Mouse (Mus musculus) midbrain, embryonic 15.5 days (tissue): ENCODE measurements around the gene Tmppe. TPM values are rescaled to one million over a fixed set of nuclear protein-coding genes. Genes with fewer than 3 reads are reported as not detected.

Experiments used
- ATAC-seq: fragments of 200-750 bp; cut with Nextera tagmentation; replicated peaks from 2 replicates; pipeline ENCODE4 v1.8.0; 2017; ENCODE audit warnings: moderate TSS enrichment
- H3K27ac ChIP-seq: fragments of 300-500 bp; sonication (generic); 2 replicates; pipeline ENCODE4 v1.5.1; 2015; ENCODE audit warnings: mild to moderate bottlenecking, inconsistent platforms
- H3K27me3 ChIP-seq: fragments of 300-500 bp; sonication (generic); replicated peaks from 2 replicates; pipeline ENCODE4 v1.6.1; 2015; ENCODE audit warnings: inconsistent platforms
- H3K36me3 ChIP-seq: fragments of 300-500 bp; sonication (generic); replicated peaks from 2 replicates; pipeline ENCODE4 v1.6.1; 2015; ENCODE audit warnings: inconsistent platforms
- H3K4me1 ChIP-seq: fragments of 300-500 bp; sonication (generic); 2 replicates; pipeline ENCODE4 v1.6.1; 2015; ENCODE audit warnings: inconsistent platforms
- H3K4me2 ChIP-seq: fragments of 300-500 bp; sonication (generic); 2 replicates; pipeline ENCODE4 v1.6.1; 2015; ENCODE audit warnings: inconsistent platforms, mild to moderate bottlenecking, moderate library complexity
- H3K4me3 ChIP-seq: fragments of 300-500 bp; sonication (generic); 2 replicates; pipeline ENCODE4 v1.5.1; 2015; ENCODE audit warnings: mild to moderate bottlenecking, inconsistent platforms
- H3K9ac ChIP-seq: fragments of 300-500 bp; sonication (generic); 2 replicates; pipeline ENCODE4 v1.6.1; 2015; ENCODE audit warnings: mild to moderate bottlenecking, inconsistent platforms
- H3K9me3 ChIP-seq: fragments of 300-500 bp; sonication (generic); 2 replicates; pipeline ENCODE4 v1.6.1; 2016; ENCODE audit warnings: inconsistent platforms
- WGBS: fragments of 180-500 bp; shearing (Covaris S2); methylation state at CpG from one replicate; pipeline ENCODE4 v1.1.7; 2015; ENCODE audit warnings: mixed read lengths; 5-methylcytosine and 5-hydroxymethylcytosine counted together
- polyA plus RNA-seq: library from polyadenylated mRNA; unstranded; fragments of >200 nt; fragmentation: Nextera tagmentation; extraction: Ambion mirVana; gene quantifications from 2 replicates; pipeline ENCODE4 v1.2.1, GENCODE M21; 2015

Gene Tmppe
- polyA plus RNA-seq, 1 experiment from 2014 or later: 11.0 TPM

DNA sequence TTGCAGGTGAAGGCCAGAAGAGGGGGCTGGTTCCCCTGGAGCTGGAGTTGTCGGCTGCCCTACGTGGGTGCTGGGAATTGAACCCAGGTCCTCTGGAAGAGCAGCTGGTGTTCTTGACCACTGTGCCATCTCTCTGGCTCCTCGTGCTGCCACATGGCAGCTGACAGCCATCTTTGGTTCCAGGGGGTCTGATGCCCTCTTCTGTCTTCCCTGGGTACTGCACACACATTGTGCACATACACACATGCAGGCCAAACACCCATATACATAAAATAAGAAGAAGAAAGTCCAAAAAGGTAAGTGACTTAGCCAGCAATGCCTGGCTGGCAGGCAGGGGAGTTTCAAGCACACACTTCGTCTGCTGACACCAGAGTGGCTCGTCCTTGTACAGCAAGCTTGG is 24.7 kb downstream of the Tmppe start:
- H3K27ac ChIP-seq: no peak overlapping the region
- no peaks in the 10 kb centered on the region for H3K4me1 ChIP-seq
- no peaks in the 10 kb centered on the region for H3K27me3 ChIP-seq
- H3K4me2 ChIP-seq: no peak overlapping the region
- H3K9me3 ChIP-seq: no peaks in the 10 kb centered on the region
- H3K9ac ChIP-seq: no peak overlapping the region
- peaks cover 6% of the 10 kb centered on the region; the same call in 1 of the 2 replicates for H3K36me3 ChIP-seq
- no peak overlapping the region for H3K4me3 ChIP-seq
- no peak for ATAC-seq
- WGBS: 95% methylated on average over 5 of the region's 5 CpGs

- ATAC-seq: no peak
- Histone ChIP-seq H3K4me1 (no peaks in the 10 kb centered on the region), H3K27ac (no peak overlapping the region), H3K9ac (no peak overlapping the region), H3K4me3 (no peak overlapping the region), H3K36me3 (peaks cover 6% of the 10 kb centered on the region; the same call in 1 of the 2 replicates), H3K4me2 (no peak overlapping the region), H3K27me3 (no peaks in the 10 kb centered on the region), H3K9me3 (no peaks in the 10 kb centered on the region)
- WGBS: 97% methylated on average over 5 of the region's 5 CpGs
Measured at GRCm38 (mm10) chr9:114426201-114426600, 25.3 kb downstream of the Tmppe start.

- Histone ChIP-seq H3K27me3 (no peaks in the 10 kb centered on the region), H3K4me3 (no peak overlapping the region), H3K9me3 (no peaks in the 10 kb centered on the region), H3K27ac (no peak overlapping the region), H3K36me3 (peaks cover 6% of the 10 kb centered on the region; the same call in 1 of the 2 replicates), H3K4me2 (no peak overlapping the region), H3K9ac (no peak overlapping the region), H3K4me1 (no peaks in the 10 kb centered on the region)
- 96% methylated on average over 8 of the region's 8 CpGs for WGBS
- no peak for ATAC-seq
Measured at GRCm38 (mm10) chr9:114427425-114427824, 26.5 kb downstream of the Tmppe start.

GRCm38 (mm10) chr9:114428103-114428834 is 27.4 kb downstream of the Tmppe start:
- H3K4me2 ChIP-seq: no peak overlapping the region
- H3K27me3 ChIP-seq: no peaks in the 10 kb centered on the region
- no peaks in the 10 kb centered on the region for H3K4me1 ChIP-seq
- H3K27ac ChIP-seq: no peak overlapping the region
- H3K9me3 ChIP-seq: no peaks in the 10 kb centered on the region
- H3K4me3 ChIP-seq: no peak overlapping the region
- WGBS: 77% methylated on average over 12 of the region's 12 CpGs
- H3K36me3 ChIP-seq: peaks cover 6% of the 10 kb centered on the region; the same call in 1 of the 2 replicates
- no peak for ATAC-seq
- H3K9ac ChIP-seq: no peak overlapping the region

DNA sequence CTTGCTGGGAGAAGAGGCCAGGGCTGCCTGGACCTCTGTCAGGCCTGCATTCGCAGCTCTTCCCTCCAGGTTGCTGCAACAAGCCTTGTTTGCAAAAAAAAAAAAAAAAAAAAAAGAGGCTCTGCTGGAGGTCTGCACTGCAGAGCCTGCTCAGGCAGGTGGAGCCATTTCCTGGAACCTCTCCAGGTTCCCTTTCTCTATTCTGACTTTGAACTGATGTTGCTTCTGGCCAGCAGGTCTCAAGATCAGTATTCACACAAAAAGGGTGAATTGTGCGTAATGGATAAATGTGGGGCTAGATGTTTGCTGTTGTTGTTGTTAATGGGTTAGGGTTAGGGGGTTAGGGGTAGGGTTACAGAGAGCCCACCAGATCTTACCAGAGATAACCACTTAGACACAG is 34.8 kb downstream of the Tmppe start:
- ATAC-seq: no peak
- no peaks in the 10 kb centered on the region for H3K27me3 ChIP-seq
- WGBS: 83% methylated on average over 2 of the region's 2 CpGs

DNA sequence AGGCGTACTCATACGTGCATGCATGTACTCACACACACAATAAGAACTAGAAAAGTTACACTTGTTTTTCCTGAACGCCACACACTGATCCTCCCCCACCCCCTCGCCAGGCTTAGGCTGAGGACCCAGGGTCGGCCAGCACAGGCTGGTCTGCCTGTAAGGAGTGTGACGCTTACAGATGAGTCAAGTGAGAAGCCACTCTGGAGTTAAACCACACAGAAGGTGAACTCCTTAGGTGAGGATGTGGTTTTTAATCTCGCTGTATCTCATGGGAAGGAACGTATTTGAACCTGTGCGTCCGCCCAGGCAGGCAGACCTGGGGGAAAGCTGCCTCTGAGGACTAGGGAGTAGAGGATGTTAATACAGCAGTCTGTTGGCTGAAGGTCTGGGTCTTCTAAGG is 39.6 kb downstream of the Tmppe start:
- ATAC-seq: no peak
- 88% methylated on average over 10 of the region's 10 CpGs for WGBS
- no peak overlapping the region for H3K4me3 ChIP-seq
- H3K36me3 ChIP-seq: no peaks in the 10 kb centered on the region; the same call in 1 of the 2 replicates
- no peaks in the 10 kb centered on the region for H3K27me3 ChIP-seq
- H3K4me2 ChIP-seq: no peak overlapping the region
- H3K9me3 ChIP-seq: no peaks in the 10 kb centered on the region
- H3K4me1 ChIP-seq: no peaks in the 10 kb centered on the region
- no peak overlapping the region for H3K27ac ChIP-seq
- no peak overlapping the region for H3K9ac ChIP-seq

More for the DNA sequence above, 34.8 kb downstream of the Tmppe start:
- no peak overlapping the region for H3K4me3 ChIP-seq
- no peak overlapping the region for H3K9ac ChIP-seq
- no peak overlapping the region for H3K27ac ChIP-seq
- no peaks in the 10 kb centered on the region for H3K4me1 ChIP-seq
- peaks cover 3% of the 10 kb centered on the region; the same call in 1 of the 2 replicates for H3K36me3 ChIP-seq
- H3K9me3 ChIP-seq: no peaks in the 10 kb centered on the region
- no peak overlapping the region for H3K4me2 ChIP-seq

DNA sequence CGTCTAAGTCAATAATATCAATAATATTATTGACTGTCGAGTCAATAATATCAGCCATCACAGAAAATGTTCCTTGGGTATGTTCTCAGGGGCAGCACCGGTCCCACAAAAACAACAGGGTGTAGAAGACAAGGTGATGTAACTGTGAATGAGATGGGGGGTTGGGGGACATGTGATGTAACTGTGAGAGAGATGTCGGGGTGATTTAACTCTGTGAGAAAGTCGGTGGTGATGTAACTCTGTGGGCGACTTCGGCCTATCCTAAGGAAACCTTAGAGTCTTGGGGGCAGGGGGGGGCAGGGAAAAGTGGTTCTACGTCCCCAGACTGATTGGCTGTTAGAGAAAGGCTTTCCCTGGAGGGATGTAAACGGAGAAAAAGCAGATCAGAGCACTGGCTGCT is 41.3 kb downstream of the Tmppe start:
- no peak overlapping the region for H3K9ac ChIP-seq
- H3K4me3 ChIP-seq: no peak overlapping the region
- H3K27ac ChIP-seq: no peak overlapping the region
- no peak overlapping the region for H3K4me2 ChIP-seq
- 91% methylated on average over 9 of the region's 9 CpGs for WGBS
- H3K9me3 ChIP-seq: no peaks in the 10 kb centered on the region
- H3K4me1 ChIP-seq: no peaks in the 10 kb centered on the region
- no peaks in the 10 kb centered on the region for H3K36me3 ChIP-seq
- H3K27me3 ChIP-seq: no peaks in the 10 kb centered on the region
- ATAC-seq: no peak

- Histone ChIP-seq H3K9ac (no peak overlapping the region), H3K4me2 (no peak overlapping the region), H3K4me3 (no peak overlapping the region), H3K9me3 (no peaks in the 10 kb centered on the region), H3K27ac (no peak overlapping the region), H3K27me3 (no peaks in the 10 kb centered on the region), H3K4me1 (no peaks in the 10 kb centered on the region), H3K36me3 (no peaks in the 10 kb centered on the region)
- 87% methylated on average over 9 of the region's 9 CpGs for WGBS
- no peak for ATAC-seq
Measured at GRCm38 (mm10) chr9:114442893-114443292, 42.0 kb downstream of the Tmppe start.

- no peak overlapping the region for H3K9ac ChIP-seq
- H3K9me3 ChIP-seq: no peaks in the 10 kb centered on the region
- WGBS: 91% methylated on average over 8 of the region's 8 CpGs
- H3K27me3 ChIP-seq: no peaks in the 10 kb centered on the region
- H3K36me3 ChIP-seq: no peaks in the 10 kb centered on the region
- H3K4me3 ChIP-seq: no peak overlapping the region
- no peak overlapping the region for H3K4me2 ChIP-seq
- no peak overlapping the region for H3K27ac ChIP-seq
- ATAC-seq: no peak
- H3K4me1 ChIP-seq: no peaks in the 10 kb centered on the region
Measured at GRCm38 (mm10) chr9:114443351-114443750, 42.4 kb downstream of the Tmppe start.

GRCm38 (mm10) chr9:114446887-114447286 is 46.0 kb downstream of the Tmppe start:
- 95% methylated on average over 8 of the region's 8 CpGs for WGBS
- Histone ChIP-seq H3K9me3 (no peaks in the 10 kb centered on the region), H3K9ac (no peak overlapping the region), H3K27me3 (no peaks in the 10 kb centered on the region), H3K4me3 (no peak overlapping the region), H3K36me3 (no peaks in the 10 kb centered on the region), H3K27ac (no peak overlapping the region), H3K4me2 (no peak overlapping the region), H3K4me1 (no peaks in the 10 kb centered on the region)
- ATAC-seq: no peak

DNA sequence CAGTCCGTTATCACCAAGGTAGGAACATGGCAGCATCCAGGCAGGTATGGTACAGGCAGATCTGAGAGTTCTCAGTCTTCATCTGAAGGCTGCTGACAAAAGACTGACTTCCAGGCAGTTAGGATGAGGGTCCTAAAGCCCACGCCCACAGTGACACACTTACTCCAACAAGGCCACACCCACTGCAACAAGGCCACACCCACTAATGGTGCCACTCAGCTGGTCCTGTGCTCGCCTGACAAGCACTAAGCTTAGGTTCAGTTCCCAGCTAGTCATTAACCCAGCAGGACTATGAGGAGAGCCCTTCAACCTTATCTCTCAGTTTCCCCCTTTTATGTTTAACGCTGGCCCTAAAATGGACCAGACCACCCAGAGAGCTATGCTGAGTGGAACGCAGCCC is 47.8 kb downstream of the Tmppe start:
- H3K4me1 ChIP-seq: no peaks in the 10 kb centered on the region
- H3K36me3 ChIP-seq: no peaks in the 10 kb centered on the region
- no peak overlapping the region for H3K27ac ChIP-seq
- no peaks in the 10 kb centered on the region for H3K27me3 ChIP-seq
- no peak for ATAC-seq
- H3K9ac ChIP-seq: no peak overlapping the region
- H3K9me3 ChIP-seq: no peaks in the 10 kb centered on the region
- H3K4me2 ChIP-seq: no peak overlapping the region
- WGBS: 86% methylated on average over 5 of the region's 5 CpGs
- H3K4me3 ChIP-seq: no peak overlapping the region

DNA sequence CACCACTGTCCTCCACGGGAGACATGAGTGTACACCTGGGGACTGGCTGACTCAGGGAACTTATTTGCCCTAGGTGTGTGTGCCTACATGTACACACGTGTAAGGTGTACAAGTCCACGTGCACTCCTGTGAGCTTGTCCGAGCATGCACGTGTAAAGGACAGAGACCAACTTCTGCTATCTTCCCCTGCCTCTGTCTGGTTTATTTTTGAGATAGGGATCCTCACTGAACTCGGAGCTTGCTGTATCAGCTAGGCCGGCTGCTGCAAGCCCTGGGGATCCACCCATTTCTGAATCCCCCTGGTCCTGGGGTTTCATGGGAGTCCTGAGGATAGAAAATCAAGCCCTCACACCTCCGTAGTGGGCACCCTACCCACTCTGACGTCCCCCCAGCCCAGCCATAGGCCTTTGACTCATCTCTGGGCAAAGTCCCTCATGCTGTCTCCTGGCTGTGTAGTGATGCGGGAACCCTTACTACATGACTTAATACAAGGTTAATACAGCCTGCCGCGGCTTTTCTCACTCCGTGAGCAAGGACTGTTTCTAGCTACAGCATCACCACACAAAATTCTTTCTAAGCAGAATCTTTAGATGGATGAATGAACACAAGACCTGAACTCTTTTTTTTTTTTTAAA is 48.3 kb downstream of the Tmppe start:
- no peak overlapping the region for H3K4me2 ChIP-seq
- no peak for ATAC-seq
- H3K36me3 ChIP-seq: no peaks in the 10 kb centered on the region
- H3K9me3 ChIP-seq: no peaks in the 10 kb centered on the region
- no peak overlapping the region for H3K9ac ChIP-seq
- WGBS: 90% methylated on average over 13 of the region's 13 CpGs
- H3K27ac ChIP-seq: no peak overlapping the region
- no peaks in the 10 kb centered on the region for H3K27me3 ChIP-seq
- no peaks in the 10 kb centered on the region for H3K4me1 ChIP-seq
- H3K4me3 ChIP-seq: no peak overlapping the region

DNA sequence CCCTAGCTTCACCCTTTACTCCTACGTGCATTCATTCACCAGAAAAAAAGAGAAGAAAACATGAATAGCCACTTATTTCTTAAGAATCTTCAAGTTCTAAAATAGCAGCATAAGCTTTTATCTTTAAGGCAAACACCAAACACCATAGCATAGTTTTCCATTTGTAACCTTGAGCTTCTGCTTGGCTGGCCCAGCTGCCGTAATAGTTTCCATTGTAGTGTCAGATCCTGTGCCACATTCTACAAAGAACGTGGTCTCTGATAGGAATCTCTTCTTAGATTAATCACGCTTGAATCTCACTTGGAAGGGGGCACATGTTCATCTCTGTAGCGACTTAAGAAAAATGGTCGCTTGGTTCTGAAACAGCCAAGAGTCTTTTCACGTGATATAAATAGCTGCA is 50.7 kb downstream of the Tmppe start:
- no peaks in the 10 kb centered on the region for H3K9me3 ChIP-seq
- no peaks in the 10 kb centered on the region for H3K27me3 ChIP-seq
- no peak overlapping the region for H3K4me2 ChIP-seq
- WGBS: 84% methylated on average over 7 of the region's 7 CpGs
- no peak overlapping the region for H3K9ac ChIP-seq
- no peak overlapping the region for H3K27ac ChIP-seq
- no peaks in the 10 kb centered on the region for H3K4me1 ChIP-seq
- ATAC-seq: no peak
- H3K4me3 ChIP-seq: no peak overlapping the region
- H3K36me3 ChIP-seq: no peaks in the 10 kb centered on the region
